Mouse (Mus musculus): ENCODE measurements around the gene Bicc1.

The Bicc1 gene

GRCm38 (mm10) chr10:71123395-71123794 is 36.1 kb downstream of the Bicc1 start:
- no peak for DNase-seq (ENCODE audit: low read depth in 2 of 2, low spot score in 2 of 2)

GRCm38 (mm10) chr10:71122480-71122879 is 37.0 kb downstream of the Bicc1 start:
- no peak for DNase-seq (ENCODE audit: low read depth in 2 of 2, low spot score in 2 of 2)

- no peak for DNase-seq (ENCODE audit: low read depth in 2 of 2, low spot score in 2 of 2)
These were observed 38.7 kb downstream of the Bicc1 start for GRCm38 (mm10) chr10:71120769-71121165.

- DNase-seq (ENCODE audit: low read depth in 2 of 2, low spot score in 2 of 2): no peak
These were observed 39.3 kb downstream of the Bicc1 start for GRCm38 (mm10) chr10:71120121-71120768.

GRCm38 (mm10) chr10:71119120-71119847 is 40.2 kb downstream of the Bicc1 start:
- DNase-seq (ENCODE audit: low read depth in 2 of 2, low spot score in 2 of 2): no peak

- DNase-seq (ENCODE audit: low read depth in 2 of 2, low spot score in 2 of 2): no peak
These were observed 41.7 kb downstream of the Bicc1 start for GRCm38 (mm10) chr10:71117766-71118165.

GRCm38 (mm10) chr10:71114260-71114920 is 45.1 kb downstream of the Bicc1 start:
- no peak for DNase-seq (ENCODE audit: low read depth in 2 of 2, low spot score in 2 of 2)

- no peak for DNase-seq (ENCODE audit: low read depth in 2 of 2, low spot score in 2 of 2)
These were observed 52.9 kb downstream of the Bicc1 start for GRCm38 (mm10) chr10:71106491-71107205.

GRCm38 (mm10) chr10:71104791-71105190 is 54.7 kb downstream of the Bicc1 start:
- DNase-seq (ENCODE audit: low read depth in 2 of 2, low spot score in 2 of 2): no peak

GRCm38 (mm10) chr10:71100815-71101499 is 58.5 kb downstream of the Bicc1 start:
- DNase-seq (ENCODE audit: low read depth in 2 of 2, low spot score in 2 of 2): no peak

GRCm38 (mm10) chr10:71094707-71095254 is 64.7 kb downstream of the Bicc1 start:
- no peak for DNase-seq (ENCODE audit: low read depth in 2 of 2, low spot score in 2 of 2)

GRCm38 (mm10) chr10:71093312-71093711 is 66.2 kb downstream of the Bicc1 start:
- DNase-seq (ENCODE audit: low read depth in 2 of 2, low spot score in 2 of 2): no peak

- no peak for DNase-seq (ENCODE audit: low read depth in 2 of 2, low spot score in 2 of 2)
These were observed 72.2 kb downstream of the Bicc1 start for GRCm38 (mm10) chr10:71087359-71087716.

- no peak for DNase-seq (ENCODE audit: low read depth in 2 of 2, low spot score in 2 of 2)
These were observed 72.7 kb downstream of the Bicc1 start for GRCm38 (mm10) chr10:71086571-71087358.

- DNase-seq (ENCODE audit: low read depth in 2 of 2, low spot score in 2 of 2): no peak
These were observed 76.5 kb downstream of the Bicc1 start for GRCm38 (mm10) chr10:71082986-71083385.

GRCm38 (mm10) chr10:71078856-71079255 is 80.6 kb downstream of the Bicc1 start:
- DNase-seq (ENCODE audit: low read depth in 2 of 2, low spot score in 2 of 2): no peak

- DNase-seq (ENCODE audit: low read depth in 2 of 2, low spot score in 2 of 2): no peak
These were observed 94.5 kb downstream of the Bicc1 start for GRCm38 (mm10) chr10:71065009-71065408.

GRCm38 (mm10) chr10:71064576-71064975 is 94.9 kb downstream of the Bicc1 start:
- DNase-seq (ENCODE audit: low read depth in 2 of 2, low spot score in 2 of 2): no peak

GRCm38 (mm10) chr10:71062151-71062550 is 97.3 kb downstream of the Bicc1 start:
- no peak for DNase-seq (ENCODE audit: low read depth in 2 of 2, low spot score in 2 of 2)

GRCm38 (mm10) chr10:71060269-71060668 is 99.2 kb downstream of the Bicc1 start:
- DNase-seq (ENCODE audit: low read depth in 2 of 2, low spot score in 2 of 2): no peak
